Mouse (Mus musculus) neural tube, embryonic 15.5 days (tissue): ENCODE results near the gene Grasp. TPM values are rescaled to one million over a fixed set of nuclear protein-coding genes. Genes with fewer than 3 reads are reported as not detected.

Experiments used
- ATAC-seq: fragments of 200-750 bp; cut with Nextera tagmentation; 2 replicates; pipeline ENCODE4 v1.8.0; 2017; ENCODE audit warnings: mild to moderate bottlenecking, moderate TSS enrichment, moderate library complexity; ENCODE audit not compliant: low FRiP score
- H3K27ac ChIP-seq: fragments of 300-500 bp; sonication (generic); replicated peaks from 2 replicates; pipeline ENCODE4 v1.5.1; 2015; ENCODE audit warnings: mild to moderate bottlenecking, inconsistent platforms
- H3K27me3 ChIP-seq: fragments of 300-500 bp; sonication (generic); replicated peaks from 2 replicates; pipeline ENCODE4 v1.6.1; 2015; ENCODE audit warnings: inconsistent platforms
- H3K36me3 ChIP-seq: fragments of 300-500 bp; sonication (generic); 2 replicates; pipeline ENCODE4 v1.6.1; 2015; ENCODE audit warnings: inconsistent platforms
- H3K4me1 ChIP-seq: fragments of 300-500 bp; sonication (generic); 2 replicates; pipeline ENCODE4 v1.6.1; 2015; ENCODE audit warnings: inconsistent platforms
- H3K4me2 ChIP-seq: fragments of 300-500 bp; sonication (generic); 2 replicates; pipeline ENCODE4 v1.6.1; 2015; ENCODE audit warnings: inconsistent platforms, mild to moderate bottlenecking, moderate library complexity
- H3K4me3 ChIP-seq: fragments of 300-500 bp; sonication (generic); replicated peaks from 2 replicates; pipeline ENCODE4 v1.5.1; 2015; ENCODE audit warnings: mild to moderate bottlenecking, inconsistent platforms
- H3K9ac ChIP-seq: fragments of 300-500 bp; sonication (generic); replicated peaks from 2 replicates; pipeline ENCODE4 v1.6.1; 2015; ENCODE audit warnings: mild to moderate bottlenecking, inconsistent platforms
- H3K9me3 ChIP-seq: fragments of 300-500 bp; sonication (generic); replicated peaks from 2 replicates; pipeline ENCODE4 v1.6.1; 2016; ENCODE audit warnings: inconsistent platforms
- WGBS: fragments of 180-500 bp; shearing (Covaris S2); methylation state at CpG from one replicate; pipeline ENCODE4 v1.1.7; 2015; ENCODE audit warnings: mixed read lengths; 5-methylcytosine and 5-hydroxymethylcytosine counted together
- polyA plus RNA-seq: library from polyadenylated mRNA; unstranded; fragments of >200 nt; fragmentation: Nextera tagmentation; extraction: Ambion mirVana; gene quantifications from 2 replicates; pipeline ENCODE4 v1.2.1, GENCODE M21; 2015

Grasp gene
- polyA plus RNA-seq, 1 experiment from 2014 or later = 2.2 TPM

- H3K27ac ChIP-seq = no peak overlapping the region
- ATAC-seq = no peak
- no peak overlapping the region for H3K4me2 ChIP-seq
- H3K9ac ChIP-seq = no peak overlapping the region
- H3K4me3 ChIP-seq = no peak overlapping the region
- WGBS = 85% methylated on average over 4 of the region's 4 CpGs
- 0 out of 2 replicates have a peak, but pooled peaks cover 3% of the 10 kb centered on the region for H3K4me1 ChIP-seq
- H3K27me3 ChIP-seq = no peaks in the 10 kb centered on the region
- no peaks in the 10 kb centered on the region for H3K9me3 ChIP-seq
- H3K36me3 ChIP-seq = peaks cover 23% of the 10 kb centered on the region
Measured at GRCm38 (mm10) chr15:101216036-101216435, 8.0 kb upstream of the Grasp start.

DNA sequence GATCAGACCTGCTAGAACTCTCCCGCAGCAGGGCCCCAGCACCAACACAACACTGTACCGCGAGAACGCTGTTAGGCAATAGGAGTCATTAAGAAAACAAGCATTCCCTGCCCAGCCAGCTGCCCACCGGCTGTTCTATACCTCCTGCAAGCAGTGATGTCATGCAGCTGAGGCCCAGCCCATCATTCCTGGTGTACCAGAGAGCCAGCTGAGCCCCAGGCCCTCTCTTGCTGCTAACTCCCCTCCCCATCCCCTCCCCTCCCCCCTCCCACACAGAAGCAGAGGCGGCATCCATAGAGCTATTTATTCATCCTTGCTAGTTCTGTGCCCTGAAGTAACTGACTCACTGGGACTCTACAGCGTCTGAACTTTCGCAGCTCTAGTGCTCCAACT, 3.1 kb upstream of the Grasp start:
- Histone ChIP-seq H3K4me2 (peak overlapping the region; percentile 47; the same call in 1 of the 2 replicates), H3K27ac (no peak overlapping the region), H3K4me1 (peaks cover 40% of the 10 kb centered on the region), H3K9me3 (no peaks in the 10 kb centered on the region), H3K36me3 (no peaks in the 10 kb centered on the region), H3K27me3 (0 out of 2 replicates have a peak, but pooled peaks cover 1% of the 10 kb centered on the region), H3K4me3 (no peak overlapping the region), H3K9ac (no peak overlapping the region)
- ATAC-seq = peak; percentile 14; the same call in 1 of the 2 replicates
- 8% methylated on average over 8 of the region's 8 CpGs for WGBS

- 0 out of 2 replicates have a peak, but pooled peaks cover 5% of the 10 kb centered on the region for H3K27me3 ChIP-seq
- no peaks in the 10 kb centered on the region for H3K9me3 ChIP-seq
- no peak overlapping the region for H3K9ac ChIP-seq
- H3K27ac ChIP-seq = 0 out of 2 replicates have a peak overlapping the region, but pooled peaks have one; percentile 24
- ATAC-seq = no peak
- H3K4me1 ChIP-seq = peaks cover 40% of the 10 kb centered on the region
- no peaks in the 10 kb centered on the region for H3K36me3 ChIP-seq
- H3K4me3 ChIP-seq = no peak overlapping the region
- peak overlapping the region; percentile 47 for H3K4me2 ChIP-seq
- 4% methylated on average over 14 of the region's 14 CpGs for WGBS
Measured at GRCm38 (mm10) chr15:101221298-101222104, 2.5 kb upstream of the Grasp start.

DNA sequence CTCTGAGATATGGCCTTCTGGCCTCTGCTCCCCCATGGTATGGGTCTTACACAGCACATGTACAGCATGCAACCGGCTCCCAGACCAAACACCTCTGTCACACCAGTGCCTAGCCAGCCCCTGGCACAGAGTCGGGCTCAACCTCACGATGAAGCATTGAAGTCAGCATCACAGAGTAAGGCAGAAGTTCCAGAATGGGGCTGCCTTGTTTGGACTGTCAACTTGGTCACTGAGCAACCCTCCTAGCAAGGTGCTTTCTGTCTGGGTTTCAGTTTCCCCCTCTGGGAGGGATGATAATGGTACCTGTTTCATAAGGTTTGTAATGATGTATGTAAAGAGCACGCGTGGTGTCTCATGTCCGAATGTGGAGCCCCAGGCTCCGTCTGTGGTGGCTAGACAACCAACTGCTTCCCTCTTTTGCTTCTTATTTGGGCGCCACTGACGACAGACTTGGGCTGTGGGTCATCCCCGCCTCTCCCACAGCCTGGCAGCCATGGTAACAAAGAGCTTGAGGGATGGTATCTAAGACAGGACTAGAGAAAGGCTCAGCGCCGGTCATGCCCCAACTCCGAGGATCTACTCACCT, 998 bp upstream of the Grasp start:
- Histone ChIP-seq H3K4me2 (peak overlapping the region; percentile 98), H3K4me3 (peak overlapping the region; percentile 61; the same call in 1 of the 2 replicates), H3K27ac (no peak overlapping the region), H3K9ac (0 out of 2 replicates have a peak overlapping the region, but pooled peaks have one; percentile 14), H3K27me3 (0 out of 2 replicates have a peak, but pooled peaks cover 5% of the 10 kb centered on the region), H3K4me1 (peaks cover 41% of the 10 kb centered on the region), H3K36me3 (no peaks in the 10 kb centered on the region), H3K9me3 (no peaks in the 10 kb centered on the region)
- WGBS = 40% methylated on average over 13 of the region's 13 CpGs
- no peak for ATAC-seq

DNA sequence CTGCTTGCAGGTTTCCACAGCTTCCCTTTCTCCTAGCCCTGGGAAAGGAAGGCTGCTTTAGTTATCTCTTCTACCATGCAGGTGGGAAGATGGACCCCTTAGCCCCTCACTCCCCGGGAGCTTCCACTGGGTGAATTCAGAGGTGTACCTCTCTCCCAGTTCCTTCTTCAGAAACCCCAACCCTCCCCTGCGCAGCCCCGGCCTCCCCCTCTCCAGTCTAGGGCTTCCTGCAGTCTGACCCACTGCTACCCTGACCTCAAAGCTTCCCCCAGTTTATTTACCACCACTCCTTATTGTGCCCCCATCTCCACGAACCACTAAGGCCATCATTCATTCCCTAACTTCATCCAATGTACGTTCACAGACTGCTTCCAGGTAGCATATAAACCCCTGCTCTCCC, 392 bp upstream of the Grasp start:
- peak; percentile 11; the same call in 1 of the 2 replicates for ATAC-seq
- Histone ChIP-seq H3K4me1 (peaks cover 47% of the 10 kb centered on the region), H3K27ac (no peak overlapping the region)

GRCm38 (mm10) chr15:101224977-101225376, 989 bp downstream of the Grasp start:
- H3K4me2 ChIP-seq = peak overlapping the region; percentile 98
- H3K9me3 ChIP-seq = no peaks in the 10 kb centered on the region
- H3K27me3 ChIP-seq = 0 out of 2 replicates have a peak, but pooled peaks cover 5% of the 10 kb centered on the region
- 6% methylated on average over 14 of the region's 14 CpGs for WGBS
- H3K27ac ChIP-seq = peak overlapping the region; percentile 45
- H3K36me3 ChIP-seq = no peaks in the 10 kb centered on the region
- no peak for ATAC-seq
- peaks cover 47% of the 10 kb centered on the region for H3K4me1 ChIP-seq
- H3K4me3 ChIP-seq = peak overlapping the region; percentile 61
- peak overlapping the region; percentile 63 for H3K9ac ChIP-seq

More for the DNA sequence above, 392 bp upstream of the Grasp start:
- H3K4me2 ChIP-seq = peak overlapping the region; percentile 98
- H3K36me3 ChIP-seq = no peaks in the 10 kb centered on the region
- H3K27me3 ChIP-seq = 0 out of 2 replicates have a peak, but pooled peaks cover 5% of the 10 kb centered on the region
- peak overlapping the region; percentile 63 for H3K9ac ChIP-seq
- peak overlapping the region; percentile 61 for H3K4me3 ChIP-seq
- WGBS = 9% methylated on average over 5 of the region's 5 CpGs
- H3K9me3 ChIP-seq = no peaks in the 10 kb centered on the region

DNA sequence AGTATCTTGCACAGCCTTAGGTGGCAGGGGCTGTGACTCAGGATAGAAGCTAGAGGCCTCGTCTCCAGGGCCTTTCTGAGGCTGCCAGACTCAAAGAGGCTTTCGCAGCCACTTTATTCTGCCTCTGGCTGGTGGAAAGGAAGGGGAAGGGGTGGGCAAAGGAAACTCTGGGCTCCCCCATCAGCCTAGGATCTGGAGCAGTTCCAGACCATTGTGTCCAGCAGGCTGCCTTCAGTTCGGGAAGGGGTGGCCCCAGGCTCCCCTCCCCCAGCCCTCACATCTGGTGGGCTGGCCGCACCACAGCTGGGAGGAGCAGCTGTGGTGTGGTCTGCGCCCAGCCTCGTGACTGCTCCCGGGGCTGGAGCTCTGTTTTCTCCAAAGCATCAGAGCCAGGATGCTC, 4.0 kb downstream of the Grasp start:
- H3K9ac ChIP-seq = no peak overlapping the region
- H3K9me3 ChIP-seq = no peaks in the 10 kb centered on the region
- no peak overlapping the region for H3K4me3 ChIP-seq
- no peak for ATAC-seq
- H3K27me3 ChIP-seq = 0 out of 2 replicates have a peak, but pooled peaks cover 5% of the 10 kb centered on the region
- H3K36me3 ChIP-seq = no peaks in the 10 kb centered on the region
- H3K4me1 ChIP-seq = peaks cover 33% of the 10 kb centered on the region
- no peak overlapping the region for H3K4me2 ChIP-seq
- 11% methylated on average over 7 of the region's 7 CpGs for WGBS
- H3K27ac ChIP-seq = peak overlapping the region; percentile 37; the same call in 1 of the 2 replicates

DNA sequence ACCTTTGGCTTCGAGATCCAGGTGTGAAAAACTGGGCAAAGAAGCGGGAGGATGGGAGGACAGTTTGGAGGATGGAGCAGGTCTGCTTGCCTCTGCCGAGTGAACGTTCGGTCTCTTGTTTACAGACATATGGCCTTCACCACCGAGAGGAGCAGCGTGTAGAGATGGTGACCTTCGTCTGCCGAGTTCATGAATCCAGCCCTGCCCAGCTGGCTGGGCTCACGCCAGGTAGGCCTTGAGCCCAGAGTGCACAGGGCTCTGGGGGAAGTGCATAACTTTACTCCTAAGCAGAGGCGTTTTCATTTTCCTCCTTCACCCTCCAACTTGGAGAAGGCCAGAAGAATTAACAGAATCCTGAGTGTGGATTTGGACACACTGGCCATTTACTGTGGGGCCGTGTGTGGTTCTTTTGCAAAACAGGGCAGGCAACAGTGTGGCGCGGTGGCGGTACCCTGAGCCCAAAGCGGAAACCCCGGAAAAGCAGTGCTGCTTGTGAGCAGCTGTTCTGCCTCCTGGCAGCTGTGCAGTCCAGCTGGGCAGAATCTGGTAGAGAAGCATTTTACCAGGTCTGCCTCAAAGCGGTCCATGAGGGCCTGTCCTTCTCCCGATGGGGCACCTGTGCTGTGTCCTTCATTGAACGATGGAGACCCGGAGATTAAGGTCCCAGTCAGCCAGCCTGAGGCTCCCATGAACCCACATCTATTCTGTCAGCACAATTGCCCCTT, 5.0 kb downstream of the Grasp start:
- ATAC-seq = no peak
- Histone ChIP-seq H3K4me3 (no peak overlapping the region), H3K4me1 (peaks cover 22% of the 10 kb centered on the region), H3K27ac (no peak overlapping the region), H3K9me3 (no peaks in the 10 kb centered on the region), H3K36me3 (no peaks in the 10 kb centered on the region), H3K27me3 (0 out of 2 replicates have a peak, but pooled peaks cover 5% of the 10 kb centered on the region), H3K4me2 (no peak overlapping the region), H3K9ac (no peak overlapping the region)
- WGBS = 89% methylated on average over 21 of the region's 21 CpGs

GRCm38 (mm10) chr15:101230503-101230902, 6.5 kb downstream of the Grasp start:
- no peak overlapping the region for H3K27ac ChIP-seq
- 97% methylated on average over 19 of the region's 19 CpGs for WGBS
- H3K4me3 ChIP-seq = no peak overlapping the region
- peaks cover 13% of the 10 kb centered on the region; the same call in 1 of the 2 replicates for H3K4me1 ChIP-seq
- H3K9me3 ChIP-seq = no peaks in the 10 kb centered on the region
- H3K4me2 ChIP-seq = no peak overlapping the region
- ATAC-seq = no peak
- H3K27me3 ChIP-seq = 0 out of 2 replicates have a peak, but pooled peaks cover 5% of the 10 kb centered on the region
- H3K9ac ChIP-seq = no peak overlapping the region
- H3K36me3 ChIP-seq = no peaks in the 10 kb centered on the region

GRCm38 (mm10) chr15:101230995-101231647, 7.1 kb downstream of the Grasp start:
- no peaks in the 10 kb centered on the region for H3K9me3 ChIP-seq
- H3K4me2 ChIP-seq = peak overlapping the region; percentile 51
- peaks cover 13% of the 10 kb centered on the region; the same call in 1 of the 2 replicates for H3K4me1 ChIP-seq
- 0 out of 2 replicates have a peak, but pooled peaks cover 1% of the 10 kb centered on the region for H3K27me3 ChIP-seq
- WGBS = 84% methylated on average over 23 of the region's 23 CpGs
- no peak for ATAC-seq
- H3K4me3 ChIP-seq = peak overlapping the region; percentile 18
- no peaks in the 10 kb centered on the region for H3K36me3 ChIP-seq
- no peak overlapping the region for H3K27ac ChIP-seq
- peak overlapping the region; percentile 2; the same call in 1 of the 2 replicates for H3K9ac ChIP-seq
